Mouse (Mus musculus): ENCODE results near the gene Ddah1.

- no peak for TF ChIP-seq CTCF (IDR thresholded peaks at IDR 0.05; ENCODE audit: borderline replicate concordance, extremely low read depth, insufficient read depth, insufficient read length)
- no peak for TF ChIP-seq POLR2A (IDR thresholded peaks at IDR 0.05; ENCODE audit: borderline replicate concordance, extremely low read depth, insufficient read depth, insufficient read length, poor library complexity, severe bottlenecking)
Measured at GRCm38 (mm10) chr3:145892451-145892850, 134.0 kb downstream of the Ddah1 start.

Data from brain, embryonic 14.5 days (tissue).